Mouse (Mus musculus): ENCODE measurements at regions not wholly inside any gene's neighbourhood (a gene's known extent, or its start where the extent isn't known, plus 50 kb on each side); places are given as distances from the start of the nearest gene placed in this dataset.

DNA sequence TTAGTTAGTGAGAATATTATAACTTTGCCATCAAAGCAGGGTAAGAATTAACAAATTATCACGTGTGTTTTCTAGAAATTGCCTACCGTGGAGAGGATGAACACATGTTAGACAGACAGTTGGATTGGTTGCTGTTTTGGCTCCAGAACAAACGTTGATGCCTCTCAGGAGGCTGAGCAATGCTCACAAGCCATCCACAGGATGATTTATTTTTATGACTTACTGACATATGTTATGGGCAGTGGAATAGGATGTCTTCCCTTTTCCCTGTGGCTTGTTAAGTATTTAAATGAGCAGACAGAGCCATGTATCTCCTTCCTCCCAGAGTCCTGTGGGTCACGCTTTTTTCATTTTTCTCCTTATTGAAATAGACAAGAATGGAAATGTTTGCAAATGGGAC, 652.0 kb downstream of the Hace1 start:
- H3K4me3 ChIP-seq (replicated peaks; ENCODE audit: low read length), result no peak overlapping the region
- no peaks in the 10 kb centered on the region for H3K9me3 ChIP-seq (ENCODE audit: control insufficient read depth, low read length)
- H3K27me3 ChIP-seq (ENCODE audit: control insufficient read depth, insufficient read depth, low read length), result no peaks in the 10 kb centered on the region
- 51% methylated on average over 4 of the region's 4 CpGs for WGBS
- no peak overlapping the region for H3K9ac ChIP-seq (ENCODE audit: low read depth, low read length, severe bottlenecking)
- ATAC-seq (ENCODE audit: low FRiP score, low read depth), result no peak
- no peaks in the 10 kb centered on the region for H3K4me1 ChIP-seq (ENCODE audit: control insufficient read depth, insufficient read depth, low read length)
- no peak overlapping the region for H3K4me2 ChIP-seq (replicated peaks; ENCODE audit: low read depth, low read length, severe bottlenecking)
- TF ChIP-seq POLR2A (IDR thresholded peaks at IDR 0.05; ENCODE audit: borderline replicate concordance, extremely low read depth, insufficient read depth, insufficient read length), result no peak
- H3K27ac ChIP-seq (replicated peaks; ENCODE audit: low read depth, low read length), result no peak overlapping the region
- H3K36me3 ChIP-seq (ENCODE audit: control insufficient read depth, insufficient read depth, low read length), result no peaks in the 10 kb centered on the region
- no peak for DNase-seq (ENCODE audit: low spot score)

DNA sequence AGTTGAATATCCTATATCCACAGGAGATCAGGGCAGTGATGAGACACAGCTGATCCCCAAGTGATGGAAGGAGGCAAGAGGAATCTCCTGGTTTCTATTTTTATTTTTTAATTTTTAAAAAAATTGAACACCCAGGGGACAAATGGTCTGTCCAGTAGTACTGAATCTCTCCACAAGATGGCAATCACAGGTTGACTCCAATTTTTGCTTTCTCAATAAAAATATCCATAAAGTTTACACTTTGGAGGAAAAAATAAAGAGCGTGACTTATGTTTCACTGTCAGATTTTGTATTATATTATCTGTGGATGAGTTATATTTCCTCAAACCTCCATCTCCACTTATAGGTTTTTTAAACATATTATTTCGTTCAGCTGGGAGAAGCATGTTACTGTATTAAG, 658.0 kb downstream of the Hace1 start:
- no peaks in the 10 kb centered on the region for H3K27me3 ChIP-seq (ENCODE audit: control insufficient read depth, insufficient read depth, low read length)
- ATAC-seq (ENCODE audit: low FRiP score, low read depth) (no peak), DNase-seq (ENCODE audit: low spot score) (peak; percentile 36)
- no peaks in the 10 kb centered on the region for H3K4me1 ChIP-seq (ENCODE audit: control insufficient read depth, insufficient read depth, low read length)
- H3K4me3 ChIP-seq (replicated peaks; ENCODE audit: low read length), result no peak overlapping the region
- no peaks in the 10 kb centered on the region for H3K36me3 ChIP-seq (ENCODE audit: control insufficient read depth, insufficient read depth, low read length)
- TF ChIP-seq POLR2A (IDR thresholded peaks at IDR 0.05; ENCODE audit: borderline replicate concordance, extremely low read depth, insufficient read depth, insufficient read length), result no peak
- H3K9ac ChIP-seq (ENCODE audit: low read depth, low read length, severe bottlenecking), result no peak overlapping the region
- 32% methylated on average over 2 of the region's 2 CpGs for WGBS
- no peaks in the 10 kb centered on the region for H3K9me3 ChIP-seq (ENCODE audit: control insufficient read depth, low read length)
- no peak overlapping the region for H3K4me2 ChIP-seq (replicated peaks; ENCODE audit: low read depth, low read length, severe bottlenecking)
- H3K27ac ChIP-seq (replicated peaks; ENCODE audit: low read depth, low read length), result no peak overlapping the region

DNA sequence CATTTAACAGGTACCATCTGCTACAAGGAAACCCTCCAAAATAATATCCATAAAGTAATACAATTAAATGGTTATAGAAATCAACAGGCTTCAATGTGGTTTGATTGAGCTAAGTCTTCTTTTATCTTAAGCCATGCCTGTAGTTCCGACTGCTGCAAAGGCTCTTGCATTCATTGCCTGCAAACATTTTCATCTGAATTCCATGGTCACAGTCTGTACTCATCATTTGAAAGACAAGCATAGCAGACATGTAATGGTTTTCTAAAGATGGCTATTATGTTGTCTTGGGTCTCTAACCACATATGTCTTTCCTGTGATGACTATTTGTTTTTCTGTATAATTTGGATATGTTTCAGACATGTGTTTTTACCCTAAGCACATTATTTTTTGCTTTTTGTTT, 677.9 kb downstream of the Hace1 start:
- Histone ChIP-seq H3K27me3 (ENCODE audit: control insufficient read depth, insufficient read depth, low read length) (no peaks in the 10 kb centered on the region), H3K4me3 (replicated peaks; ENCODE audit: low read length) (no peak overlapping the region), H3K36me3 (ENCODE audit: control insufficient read depth, insufficient read depth, low read length) (no peaks in the 10 kb centered on the region), H3K9ac (ENCODE audit: low read depth, low read length, severe bottlenecking) (no peak overlapping the region), H3K4me1 (ENCODE audit: control insufficient read depth, insufficient read depth, low read length) (no peaks in the 10 kb centered on the region), H3K27ac (replicated peaks; ENCODE audit: low read depth, low read length) (no peak overlapping the region), H3K9me3 (ENCODE audit: control insufficient read depth, low read length) (no peaks in the 10 kb centered on the region), H3K4me2 (replicated peaks; ENCODE audit: low read depth, low read length, severe bottlenecking) (no peak overlapping the region)
- WGBS, result 82% methylated on average over 1 of the region's 1 CpGs
- DNase-seq (ENCODE audit: low spot score) (no peak), ATAC-seq (ENCODE audit: low FRiP score, low read depth) (no peak)
- TF ChIP-seq POLR2A (IDR thresholded peaks at IDR 0.05; ENCODE audit: borderline replicate concordance, extremely low read depth, insufficient read depth, insufficient read length), result no peak

DNA sequence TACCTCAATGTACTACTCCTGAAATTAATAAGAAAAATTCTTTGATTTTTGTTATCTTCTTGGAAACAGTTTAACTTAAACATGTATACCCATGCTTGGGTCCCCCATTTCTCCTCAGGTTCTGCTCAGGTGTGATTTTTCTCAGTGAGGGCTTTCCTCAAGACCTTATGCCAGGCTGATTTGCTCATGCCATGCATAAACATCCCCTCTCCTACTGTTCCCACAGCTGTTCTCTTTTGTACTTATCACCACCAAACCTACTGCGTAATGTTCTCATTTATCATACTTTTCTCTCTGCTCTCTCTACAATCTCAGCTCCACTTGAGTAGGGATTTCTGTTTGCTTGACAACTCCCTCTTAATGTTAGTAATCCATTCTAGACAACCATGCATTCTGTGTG, 692.1 kb downstream of the Hace1 start:
- WGBS, result 89% methylated on average over 1 of the region's 1 CpGs
- Histone ChIP-seq H3K27ac (replicated peaks; ENCODE audit: low read depth, low read length) (no peak overlapping the region), H3K36me3 (ENCODE audit: control insufficient read depth, insufficient read depth, low read length) (no peaks in the 10 kb centered on the region), H3K4me3 (replicated peaks; ENCODE audit: low read length) (no peak overlapping the region), H3K9ac (ENCODE audit: low read depth, low read length, severe bottlenecking) (no peak overlapping the region), H3K9me3 (ENCODE audit: control insufficient read depth, low read length) (no peaks in the 10 kb centered on the region), H3K4me1 (ENCODE audit: control insufficient read depth, insufficient read depth, low read length) (no peaks in the 10 kb centered on the region), H3K27me3 (ENCODE audit: control insufficient read depth, insufficient read depth, low read length) (no peaks in the 10 kb centered on the region), H3K4me2 (replicated peaks; ENCODE audit: low read depth, low read length, severe bottlenecking) (no peak overlapping the region)
- DNase-seq (ENCODE audit: low spot score) (no peak), ATAC-seq (ENCODE audit: low FRiP score, low read depth) (no peak)
- TF ChIP-seq POLR2A (IDR thresholded peaks at IDR 0.05; ENCODE audit: borderline replicate concordance, extremely low read depth, insufficient read depth, insufficient read length), result no peak

DNA sequence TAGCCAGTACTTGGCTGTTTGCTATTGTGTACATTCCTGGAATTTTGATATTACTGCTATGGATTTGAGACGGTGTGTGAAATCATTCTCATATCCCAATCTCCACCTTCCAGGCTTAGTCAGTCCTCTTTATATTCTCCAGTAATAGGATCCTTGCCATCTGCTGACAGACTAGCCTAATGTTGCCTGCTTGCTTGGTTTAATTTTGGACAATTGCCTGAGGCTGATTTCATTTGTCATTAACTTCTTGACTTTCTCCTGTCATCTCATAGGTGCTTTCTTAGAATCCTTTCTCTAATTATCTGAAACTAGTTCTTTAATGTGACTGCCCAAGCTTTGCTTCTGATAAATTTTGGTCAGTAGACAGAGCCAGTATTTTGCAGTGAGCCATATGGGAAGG, 696.2 kb downstream of the Hace1 start:
- H3K27me3 ChIP-seq (ENCODE audit: control insufficient read depth, insufficient read depth, low read length), result no peaks in the 10 kb centered on the region
- TF ChIP-seq POLR2A (IDR thresholded peaks at IDR 0.05; ENCODE audit: borderline replicate concordance, extremely low read depth, insufficient read depth, insufficient read length), result no peak
- H3K4me3 ChIP-seq (replicated peaks; ENCODE audit: low read length), result no peak overlapping the region
- no peak for ATAC-seq (ENCODE audit: low FRiP score, low read depth)
- H3K9ac ChIP-seq (ENCODE audit: low read depth, low read length, severe bottlenecking), result no peak overlapping the region
- H3K4me2 ChIP-seq (replicated peaks; ENCODE audit: low read depth, low read length, severe bottlenecking), result no peak overlapping the region
- DNase-seq (ENCODE audit: low spot score), result no peak
- WGBS, result 54% methylated on average over 1 of the region's 1 CpGs
- H3K4me1 ChIP-seq (ENCODE audit: control insufficient read depth, insufficient read depth, low read length), result no peaks in the 10 kb centered on the region
- no peaks in the 10 kb centered on the region for H3K9me3 ChIP-seq (ENCODE audit: control insufficient read depth, low read length)
- no peak overlapping the region for H3K27ac ChIP-seq (replicated peaks; ENCODE audit: low read depth, low read length)
- no peaks in the 10 kb centered on the region for H3K36me3 ChIP-seq (ENCODE audit: control insufficient read depth, insufficient read depth, low read length)

- Histone ChIP-seq H3K27me3 (ENCODE audit: control insufficient read depth, insufficient read depth, low read length) (no peaks in the 10 kb centered on the region), H3K9me3 (ENCODE audit: control insufficient read depth, low read length) (no peaks in the 10 kb centered on the region), H3K36me3 (ENCODE audit: control insufficient read depth, insufficient read depth, low read length) (no peaks in the 10 kb centered on the region), H3K27ac (replicated peaks; ENCODE audit: low read depth, low read length) (no peak overlapping the region), H3K4me3 (replicated peaks; ENCODE audit: low read length) (no peak overlapping the region), H3K9ac (ENCODE audit: low read depth, low read length, severe bottlenecking) (no peak overlapping the region), H3K4me1 (ENCODE audit: control insufficient read depth, insufficient read depth, low read length) (no peaks in the 10 kb centered on the region), H3K4me2 (replicated peaks; ENCODE audit: low read depth, low read length, severe bottlenecking) (no peak overlapping the region)
- WGBS, result 77% methylated on average over 5 of the region's 5 CpGs
- no peak for DNase-seq (ENCODE audit: low spot score)
- TF ChIP-seq POLR2A (IDR thresholded peaks at IDR 0.05; ENCODE audit: borderline replicate concordance, extremely low read depth, insufficient read depth, insufficient read length), result no peak
- no peak for ATAC-seq (ENCODE audit: low FRiP score, low read depth)
Observed at GRCm38 (mm10) chr10:46294290-46294689, 716.7 kb downstream of the Hace1 start.
